Mouse (Mus musculus) thymus, postnatal 25 days (tissue): ENCODE measurements around the gene Entpd2.

Experiments used
- DNase-seq: peaks from one replicate; pipeline ENCODE4 v3.0.0; 2022

The Entpd2 gene

GRCm38 (mm10) chr2:25430395-25431233, 34.9 kb downstream of the Entpd2 start:
- no peak for DNase-seq

GRCm38 (mm10) chr2:25431308-25431855, 35.7 kb downstream of the Entpd2 start:
- DNase-seq: no peak

GRCm38 (mm10) chr2:25432326-25433098, 36.8 kb downstream of the Entpd2 start:
- no peak for DNase-seq

DNA sequence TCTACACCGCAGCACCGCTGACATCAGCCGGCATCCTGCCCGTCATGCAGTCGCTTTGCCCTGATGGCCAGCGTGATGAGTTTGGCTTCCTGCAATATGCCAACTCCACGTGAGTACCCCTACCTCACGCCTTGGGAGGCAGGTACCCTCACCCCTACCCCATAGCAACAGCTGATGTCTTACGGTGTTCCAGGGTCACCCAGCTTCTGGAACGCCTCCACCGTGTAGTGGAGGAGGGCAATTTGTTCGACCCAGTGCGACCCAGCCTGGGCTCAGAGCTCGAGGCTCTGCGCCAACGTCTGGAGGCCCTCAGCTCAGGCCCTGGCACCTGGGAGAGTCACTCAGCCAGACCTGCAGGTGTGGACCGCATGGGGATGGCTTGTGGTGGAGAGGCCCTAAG, 37.4 kb downstream of the Entpd2 start:
- no peak for DNase-seq

GRCm38 (mm10) chr2:25434292-25434691, 38.6 kb downstream of the Entpd2 start:
- DNase-seq: no peak

DNA sequence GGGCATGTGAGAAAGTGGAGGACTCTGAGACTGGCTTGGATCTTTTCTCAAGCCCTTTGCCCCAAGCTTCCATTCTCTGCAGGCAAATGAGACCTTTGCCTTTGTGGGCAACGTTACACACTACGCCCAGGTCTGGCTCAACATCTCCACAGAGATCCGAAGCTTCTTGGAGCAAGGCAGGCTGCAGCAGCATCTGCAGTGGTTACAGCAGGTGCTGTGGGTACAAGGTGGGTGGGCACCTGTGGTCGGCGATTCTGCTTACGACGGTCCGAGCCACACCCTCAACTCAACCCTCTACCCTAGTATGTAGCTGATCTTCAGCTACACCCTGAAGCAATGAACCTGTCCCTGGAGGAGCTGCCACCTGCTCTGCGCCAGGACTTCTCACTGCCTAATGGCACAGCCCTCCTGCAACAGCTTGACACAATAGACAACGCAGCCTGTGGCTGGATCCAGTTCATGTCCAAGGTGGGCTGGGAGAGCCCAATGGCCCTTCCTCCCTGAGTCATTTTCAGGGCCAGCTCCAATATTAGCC, 40.7 kb downstream of the Entpd2 start:
- no peak for DNase-seq

- DNase-seq: no peak
Measured at GRCm38 (mm10) chr2:25441067-25441466, 45.4 kb downstream of the Entpd2 start.

GRCm38 (mm10) chr2:25442682-25443081, 47.0 kb downstream of the Entpd2 start:
- DNase-seq: no peak
